Mouse (Mus musculus) right cerebral cortex, adult 2 months (tissue): ENCODE measurements around the gene Ccdc88c.
A peak's percentile ranks its signal among the peaks of the same experiment; 100 is the strongest.
"Not testable (repeated sequence)": the region's sequence is repeated elsewhere in the genome, so short reads cannot be mapped to it uniquely, and the experiment has no call there.

Source experiments
- DNase-seq, 2 experiments: peaks; one replicate each; pipeline ENCODE4 v3.0.0; 2021 to 2022; ENCODE audit warnings: low spot score in 2 of 2

The Ccdc88c gene

DNA sequence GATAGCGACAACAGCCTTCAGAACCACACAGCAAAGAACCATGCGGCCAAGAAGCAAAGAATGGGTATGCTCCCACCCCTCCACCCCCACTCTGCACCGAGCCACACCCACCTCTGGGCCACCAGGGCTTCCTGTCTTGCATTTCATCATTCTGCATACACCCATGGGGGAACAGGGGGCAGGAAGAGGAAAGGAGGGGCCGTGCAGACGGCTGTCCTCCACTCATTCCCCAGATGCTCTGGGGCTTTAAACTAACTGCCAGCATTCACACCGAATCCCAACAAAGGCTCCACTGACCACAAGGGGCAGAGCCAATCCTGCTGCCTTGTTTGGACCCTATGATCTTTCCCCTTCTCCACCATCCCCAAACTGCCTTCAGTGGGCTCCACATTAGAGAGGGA lies 10.9 kb downstream of the Ccdc88c start:
- no peak for DNase-seq

DNA sequence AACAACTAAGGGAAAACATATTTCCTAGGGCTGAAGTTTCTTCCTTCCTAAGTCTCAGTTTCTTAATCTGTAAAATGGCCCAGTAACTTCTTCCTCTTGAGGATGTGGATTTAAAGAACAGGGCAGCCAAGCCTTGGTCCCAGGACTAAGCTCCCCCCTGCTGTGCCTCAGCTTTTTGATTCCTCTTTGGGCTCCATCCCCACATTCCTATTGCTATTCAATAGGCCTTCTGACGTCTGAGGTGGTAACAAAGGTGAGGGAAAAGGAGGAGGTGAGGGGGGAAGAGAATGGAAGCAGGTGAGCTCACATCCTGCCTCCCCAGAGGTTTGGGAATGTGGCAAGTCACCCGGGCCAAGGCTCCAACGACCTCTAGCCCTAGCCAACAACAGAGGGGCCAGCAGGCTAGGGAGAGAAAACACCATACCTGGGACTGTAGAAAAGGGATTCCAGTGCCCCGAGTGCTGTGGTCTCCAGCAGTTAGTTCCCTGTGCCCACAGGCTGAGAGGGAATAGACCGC lies 12.4 kb downstream of the Ccdc88c start:
- DNase-seq = no peak

DNA sequence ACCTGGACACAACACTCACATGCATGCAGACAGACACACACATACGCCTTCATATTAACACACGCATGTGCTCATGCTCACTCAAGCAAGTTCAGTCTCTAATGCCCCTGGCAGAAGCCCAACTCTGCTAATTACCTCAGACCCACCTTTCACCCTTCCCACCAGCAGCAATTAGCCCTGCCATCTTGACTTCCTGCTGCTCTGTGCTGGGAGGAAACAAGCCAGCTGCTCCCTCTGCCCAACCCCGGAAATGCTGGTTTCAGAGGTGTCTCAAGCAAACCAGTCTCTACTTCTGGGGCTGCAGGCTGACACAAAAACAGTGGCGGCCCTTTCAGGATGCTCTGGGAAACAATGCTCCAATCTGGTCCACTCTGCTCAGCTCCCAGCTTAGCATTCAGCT lies 12.9 kb downstream of the Ccdc88c start:
- DNase-seq = no peak

DNA sequence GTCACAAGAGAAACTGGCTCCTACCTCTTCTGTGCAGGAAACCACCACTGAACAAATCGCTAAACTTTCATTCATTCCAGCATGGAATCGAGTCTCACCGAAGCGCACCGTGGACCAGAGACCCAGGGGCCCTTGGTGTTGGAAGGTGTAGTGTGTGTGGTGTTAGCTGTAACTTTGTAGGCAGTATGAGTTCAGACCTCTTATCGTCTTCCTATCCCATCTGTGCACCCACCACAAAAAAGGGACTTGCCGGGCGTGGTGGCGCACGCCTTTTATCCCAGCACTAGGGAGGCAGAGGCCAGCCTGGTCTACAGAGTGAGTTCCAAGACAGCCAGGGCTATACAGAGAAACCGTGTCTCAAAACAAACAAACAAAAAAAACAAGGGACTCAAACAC lies 13.7 kb downstream of the Ccdc88c start:
- DNase-seq = no peak

DNA sequence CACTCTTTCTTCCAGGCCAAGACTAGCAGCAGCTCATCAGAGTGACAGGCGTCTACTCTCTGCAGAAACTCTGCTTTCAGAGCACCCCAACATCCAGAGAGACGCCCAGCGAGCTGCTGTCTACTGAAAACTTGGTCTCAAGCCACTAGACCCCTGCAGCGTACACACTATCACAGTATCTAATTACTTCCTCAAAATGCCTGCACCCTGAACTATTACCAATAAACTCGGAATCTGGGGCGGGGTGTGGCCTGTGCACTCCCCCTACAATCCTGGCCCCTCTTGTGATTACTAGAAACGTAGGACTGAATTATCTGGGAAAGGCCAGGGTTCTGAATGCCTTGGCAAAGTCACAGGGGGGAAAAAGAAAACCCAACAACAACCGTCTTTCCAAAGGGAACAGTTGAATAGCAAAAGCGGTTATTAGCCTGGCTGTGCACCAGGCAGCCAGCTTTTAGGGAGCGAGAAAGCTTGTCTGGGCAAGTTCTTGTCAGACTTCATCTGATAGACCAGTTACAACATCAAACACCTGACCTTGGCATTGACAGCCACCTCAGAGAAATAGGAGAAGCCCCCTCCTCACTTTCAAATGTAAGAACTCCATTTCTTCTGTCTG lies 14.2 kb downstream of the Ccdc88c start:
- DNase-seq = no peak

DNA sequence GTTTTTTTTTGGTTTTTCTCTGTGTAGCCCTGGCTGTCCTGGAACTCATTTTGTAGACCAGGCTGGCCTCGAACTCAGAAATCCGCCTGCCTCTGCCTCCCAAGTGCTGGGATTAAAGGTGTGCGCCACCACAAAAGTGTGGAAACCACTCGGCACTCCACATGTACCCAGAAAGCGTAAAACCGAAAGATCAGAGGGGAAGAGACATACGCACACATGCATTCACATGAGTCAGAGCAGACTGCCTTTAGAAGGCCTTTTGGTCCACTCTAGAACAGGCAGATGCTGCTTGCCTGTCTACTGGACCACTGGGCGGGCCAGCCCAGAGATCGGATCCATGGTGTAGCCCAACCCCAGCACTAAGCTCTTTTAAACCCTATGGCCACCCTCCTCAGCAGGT lies 15.2 kb downstream of the Ccdc88c start:
- not testable (repeated sequence) for DNase-seq

DNA sequence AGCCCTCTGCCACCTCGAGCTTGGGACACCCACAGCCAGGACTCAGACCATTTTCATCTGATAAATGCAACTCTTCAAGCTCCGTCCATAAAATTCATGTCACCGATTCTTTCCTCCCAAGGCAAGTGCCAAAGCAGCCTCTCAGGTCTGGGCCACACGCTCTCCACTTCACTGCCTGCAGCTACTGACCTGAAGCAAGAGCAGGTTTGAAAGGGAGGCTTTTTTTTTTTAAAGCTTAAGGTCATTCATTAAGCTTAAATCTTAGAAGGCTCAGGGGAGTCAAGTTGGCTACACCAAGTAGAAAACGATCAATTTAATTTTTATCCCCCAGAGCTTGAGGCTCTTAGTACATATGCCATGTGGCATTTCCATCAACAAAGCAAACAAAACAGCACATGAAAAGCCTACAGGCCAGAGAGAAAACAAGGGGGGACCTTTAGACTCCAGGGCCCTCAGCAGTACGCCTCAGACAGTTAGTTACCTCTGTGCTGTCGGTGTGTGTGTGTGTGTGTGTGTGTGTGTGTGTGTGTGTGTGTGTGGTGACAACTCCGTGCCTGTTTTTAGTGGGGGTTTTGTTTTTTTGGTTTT lies 15.7 kb downstream of the Ccdc88c start:
- no peak for DNase-seq

DNA sequence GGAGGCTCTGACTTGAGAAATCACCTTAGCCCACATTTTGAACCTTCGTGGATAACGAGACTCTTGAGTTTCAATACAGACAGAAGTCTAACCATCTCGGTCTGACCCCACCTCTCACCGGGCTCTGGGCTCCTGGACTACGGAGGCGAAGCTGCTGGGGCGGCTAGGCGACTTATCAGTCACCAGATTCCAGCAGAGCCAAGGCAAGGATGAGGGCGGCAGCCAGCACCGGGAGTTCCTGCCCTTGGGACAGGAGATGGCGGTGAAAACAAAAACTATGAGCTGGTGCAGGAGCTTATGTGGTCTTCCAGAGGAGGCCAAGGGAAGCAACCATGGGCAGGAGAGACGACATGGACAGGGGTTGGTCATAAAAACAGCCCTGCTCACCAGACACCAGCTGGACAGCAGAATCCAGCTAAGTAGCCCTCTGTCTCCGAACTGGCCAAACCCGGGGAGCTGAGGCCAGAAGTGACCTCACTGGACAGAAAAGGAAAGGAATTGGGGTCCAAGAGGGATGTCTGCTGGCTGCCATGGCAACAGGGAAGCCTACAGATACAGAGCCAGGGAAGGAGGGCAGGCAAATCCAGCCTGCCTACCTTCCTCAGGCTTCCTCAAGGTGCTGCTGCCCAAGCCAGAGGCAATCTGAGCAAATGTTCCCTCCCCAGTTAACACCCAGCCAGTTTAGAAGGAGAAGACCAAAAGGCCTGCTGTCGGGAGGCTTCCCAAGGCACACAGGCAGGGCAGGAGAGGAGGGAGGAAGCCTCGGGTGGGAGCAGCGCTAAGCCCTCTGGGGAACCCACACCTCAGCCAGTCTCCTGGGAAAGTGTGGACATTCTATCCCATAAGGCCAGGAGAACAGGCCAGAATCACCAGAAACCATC lies 16.4 kb downstream of the Ccdc88c start:
- DNase-seq = no peak

DNA sequence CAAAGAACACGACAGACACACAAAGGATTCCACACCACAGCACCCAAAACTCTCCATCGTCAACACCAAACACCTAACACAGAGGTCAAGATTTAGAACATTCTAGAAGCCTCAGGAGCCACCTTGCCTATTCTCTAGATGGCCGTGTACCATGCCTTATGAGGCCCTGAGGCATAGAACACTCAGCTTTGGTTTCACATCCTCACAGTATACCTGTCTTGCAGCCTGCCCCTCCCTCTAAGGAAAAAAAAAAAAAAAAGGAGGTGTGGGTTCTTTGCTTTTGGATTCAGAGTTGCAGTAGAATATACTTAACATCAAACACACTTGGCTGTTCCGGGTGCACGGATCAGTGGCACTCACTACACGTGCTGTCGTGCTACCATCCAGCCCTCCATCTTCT lies 17.8 kb downstream of the Ccdc88c start:
- DNase-seq = no peak

DNA sequence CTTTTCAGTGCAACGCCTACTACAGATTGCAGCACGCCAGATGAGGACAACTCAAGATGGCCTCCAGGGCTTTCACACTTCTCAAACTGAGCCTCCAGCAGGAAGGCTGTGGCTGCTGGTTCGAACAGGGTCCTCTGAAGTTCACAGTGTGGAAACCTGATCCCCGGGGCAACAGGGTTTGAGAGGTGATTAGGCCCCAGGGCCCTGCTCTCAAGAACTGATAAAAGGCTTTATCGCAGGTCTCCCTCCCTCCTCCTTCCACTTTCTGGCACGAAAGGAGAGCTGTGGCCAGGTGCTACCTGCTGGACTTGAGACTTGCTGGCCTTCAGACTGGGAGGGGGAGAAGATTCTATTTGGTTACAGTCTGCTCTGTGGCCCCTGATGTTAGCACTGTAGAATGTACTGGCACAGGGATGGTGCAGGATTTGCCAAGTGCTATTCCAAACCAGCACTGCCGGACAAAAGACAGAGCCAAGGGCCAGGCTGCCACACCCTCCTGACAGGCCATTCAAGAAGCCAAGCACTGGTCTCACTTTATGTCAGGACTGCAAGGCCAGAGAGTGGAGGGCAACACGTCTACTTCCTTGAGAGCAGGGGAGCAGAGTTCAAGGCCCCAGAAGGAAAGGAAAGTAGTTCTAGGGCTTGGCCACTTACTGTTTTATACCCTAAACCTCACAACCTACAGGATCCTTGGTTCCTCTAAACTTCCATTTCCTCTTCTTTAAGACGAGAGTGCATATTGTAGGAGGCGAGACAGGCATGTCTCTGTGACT lies 18.5 kb downstream of the Ccdc88c start:
- DNase-seq = no peak

DNA sequence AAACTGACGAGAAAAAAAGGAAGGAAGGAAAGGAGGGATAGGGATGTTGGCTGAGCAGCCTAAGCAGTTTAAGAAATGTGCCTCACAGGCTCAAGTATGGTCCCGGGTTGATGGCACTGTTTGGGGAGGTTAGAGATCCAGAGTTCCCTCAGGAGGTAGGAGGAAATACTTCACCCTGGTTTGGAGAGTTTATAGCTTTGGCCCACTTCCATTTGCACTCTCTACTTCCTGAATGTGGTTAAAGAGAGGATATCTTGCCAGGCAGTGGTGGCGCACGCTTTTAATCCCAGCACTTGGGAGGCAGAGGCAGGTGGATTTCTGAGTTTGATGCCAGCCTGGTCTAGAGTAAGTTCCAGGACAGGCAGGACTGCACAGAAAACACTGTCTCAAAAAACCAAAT lies 19.6 kb downstream of the Ccdc88c start:
- no peak for DNase-seq

DNA sequence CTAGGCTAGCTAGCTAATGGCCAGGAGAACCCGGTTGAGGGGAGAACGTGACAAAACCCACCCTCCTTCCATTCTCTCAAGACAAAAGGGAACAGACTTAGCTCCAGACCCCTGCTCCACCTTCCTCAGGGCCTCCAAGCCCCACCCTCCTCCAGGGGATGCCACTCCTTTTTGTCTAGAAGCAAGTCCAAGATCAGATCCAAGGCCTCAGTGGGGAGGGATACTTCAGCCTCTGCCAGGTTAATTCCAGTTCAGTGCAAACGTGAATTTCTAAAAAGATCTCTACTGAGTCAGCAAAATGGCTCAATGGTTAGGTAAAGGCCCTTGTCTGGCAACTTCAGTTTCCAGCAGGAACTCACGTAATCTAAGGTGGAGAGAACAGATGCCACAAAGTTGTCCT lies 20.2 kb downstream of the Ccdc88c start:
- DNase-seq = no peak

DNA sequence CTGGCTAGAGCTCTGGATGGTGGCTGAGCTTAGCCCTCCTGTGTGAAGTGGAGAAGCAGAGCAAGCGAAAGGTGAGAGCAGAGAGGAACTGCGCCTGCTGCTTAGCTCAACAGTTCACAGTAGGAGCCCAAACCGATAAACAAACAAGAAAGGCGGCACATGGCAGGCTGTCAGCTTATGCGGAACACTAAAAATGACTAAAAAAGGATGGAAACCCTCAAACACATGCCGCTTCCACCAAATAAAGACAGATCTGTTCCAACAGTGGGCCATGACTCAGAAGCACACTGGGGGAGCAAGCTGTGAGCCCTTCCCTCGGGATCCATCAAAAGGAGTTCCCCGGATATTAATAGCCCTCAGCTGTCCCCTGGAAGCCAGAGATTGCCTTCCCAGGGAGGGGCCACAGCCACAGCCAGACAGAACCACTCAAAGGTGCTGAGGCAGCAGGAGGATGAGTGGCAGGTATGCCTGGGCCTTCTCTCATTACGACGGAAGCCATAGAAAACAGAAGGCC lies 20.8 kb downstream of the Ccdc88c start:
- peak; percentile 70 to 77 for DNase-seq

DNA sequence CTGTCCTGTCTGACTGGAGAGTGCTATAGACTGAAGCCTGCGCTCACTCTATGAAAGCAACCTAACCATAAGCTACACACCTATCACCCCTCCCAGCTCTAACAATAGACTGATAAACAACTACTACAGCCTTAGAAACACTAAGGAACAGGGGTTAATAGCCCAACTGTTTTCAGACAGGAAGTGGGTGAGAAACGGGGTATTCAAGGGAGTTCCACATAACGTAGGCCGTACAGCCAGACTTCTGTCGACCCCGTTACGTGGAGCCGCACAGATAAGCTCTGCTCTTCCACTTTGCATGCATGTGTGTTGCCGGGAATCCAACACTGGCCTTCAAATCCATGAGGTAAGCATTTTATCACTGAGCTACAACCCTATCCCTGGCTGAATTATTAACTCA lies 21.4 kb downstream of the Ccdc88c start:
- no peak for DNase-seq

DNA sequence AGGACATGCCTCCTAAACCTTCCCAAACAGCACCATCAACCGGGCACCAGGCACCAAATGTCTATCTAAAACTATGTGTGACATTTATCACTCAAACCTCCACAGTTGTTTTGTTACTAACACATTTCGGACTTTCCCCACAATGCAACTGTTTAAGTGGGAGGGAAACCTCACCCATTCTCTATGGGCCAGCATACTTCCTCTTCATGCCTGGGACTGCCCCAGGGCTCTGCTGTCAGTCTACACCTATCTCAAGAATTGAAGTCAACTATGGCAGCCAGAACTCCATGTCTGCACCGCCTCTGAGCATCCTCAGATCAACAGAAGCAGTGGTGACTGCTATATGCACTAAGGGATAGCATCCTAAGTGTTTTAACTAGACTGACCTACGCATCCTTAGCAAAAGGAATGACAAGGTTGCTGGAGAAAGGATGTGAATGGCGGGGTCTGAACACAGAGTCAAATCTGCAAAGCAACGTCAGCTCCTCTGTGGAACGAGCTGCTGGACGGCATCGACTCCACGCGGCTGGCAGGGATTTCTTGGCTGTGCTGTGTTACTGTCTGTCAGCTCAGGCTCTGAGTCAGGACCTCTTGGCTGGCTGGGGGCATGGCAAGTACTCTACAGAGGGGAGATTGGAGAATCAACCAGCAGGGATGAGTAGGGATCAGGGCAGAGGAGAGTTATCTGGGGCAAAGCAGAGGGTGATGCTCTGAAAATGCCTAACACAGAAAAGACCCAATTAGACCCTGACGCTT lies 23.0 kb downstream of the Ccdc88c start:
- no peak for DNase-seq

DNA sequence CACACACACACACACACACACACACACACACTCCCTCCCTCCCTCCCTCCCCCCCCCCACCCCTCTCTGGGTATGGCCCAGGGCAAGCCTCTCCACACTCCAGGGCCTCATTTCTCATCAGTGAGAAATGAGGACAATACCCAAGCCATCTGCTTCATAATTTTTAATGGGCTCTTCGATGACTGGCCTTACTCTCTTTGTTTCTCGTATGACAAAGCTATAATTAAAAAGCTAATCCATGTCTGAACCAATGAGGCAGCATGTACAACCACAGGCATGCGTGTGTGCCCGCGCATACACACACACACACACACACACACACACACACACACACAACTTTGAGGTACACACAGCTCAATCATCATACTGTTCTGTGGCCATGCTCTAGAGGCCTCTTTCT lies 23.9 kb downstream of the Ccdc88c start:
- no peak for DNase-seq

DNA sequence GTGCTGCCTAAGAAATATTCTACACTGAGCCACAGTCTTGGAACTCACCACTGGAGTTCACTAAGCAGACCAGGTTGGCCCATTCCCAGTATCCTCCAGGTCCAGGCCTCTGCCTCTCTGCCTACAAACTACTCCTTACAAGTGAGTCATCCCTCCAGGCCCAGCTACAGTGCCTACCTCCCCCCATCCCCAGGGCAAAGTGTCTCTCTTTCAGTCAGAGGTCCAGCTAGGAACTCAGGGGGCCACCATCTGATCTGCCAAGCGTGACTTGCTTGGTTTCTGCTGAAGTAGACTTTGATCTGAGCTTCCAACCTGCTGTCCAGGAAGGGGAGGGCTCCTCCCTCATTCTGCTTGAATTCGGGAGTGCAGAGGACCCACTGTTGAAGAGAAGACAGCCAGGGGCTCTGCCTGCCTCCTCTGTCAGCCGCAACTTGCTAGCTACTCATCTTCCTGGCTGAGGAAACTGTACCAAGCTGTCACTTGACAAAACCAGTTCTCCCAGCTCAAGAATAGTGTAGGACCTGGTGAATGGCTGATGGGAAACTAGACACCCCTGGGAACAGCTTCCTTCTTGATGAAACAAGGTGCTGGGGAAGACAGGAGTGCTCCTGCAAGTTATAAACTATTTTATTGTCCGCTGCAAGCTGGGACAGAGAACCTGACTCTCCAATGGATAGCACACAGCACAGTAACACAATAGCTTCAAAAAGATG lies 25.9 kb downstream of the Ccdc88c start:
- DNase-seq = no peak

DNA sequence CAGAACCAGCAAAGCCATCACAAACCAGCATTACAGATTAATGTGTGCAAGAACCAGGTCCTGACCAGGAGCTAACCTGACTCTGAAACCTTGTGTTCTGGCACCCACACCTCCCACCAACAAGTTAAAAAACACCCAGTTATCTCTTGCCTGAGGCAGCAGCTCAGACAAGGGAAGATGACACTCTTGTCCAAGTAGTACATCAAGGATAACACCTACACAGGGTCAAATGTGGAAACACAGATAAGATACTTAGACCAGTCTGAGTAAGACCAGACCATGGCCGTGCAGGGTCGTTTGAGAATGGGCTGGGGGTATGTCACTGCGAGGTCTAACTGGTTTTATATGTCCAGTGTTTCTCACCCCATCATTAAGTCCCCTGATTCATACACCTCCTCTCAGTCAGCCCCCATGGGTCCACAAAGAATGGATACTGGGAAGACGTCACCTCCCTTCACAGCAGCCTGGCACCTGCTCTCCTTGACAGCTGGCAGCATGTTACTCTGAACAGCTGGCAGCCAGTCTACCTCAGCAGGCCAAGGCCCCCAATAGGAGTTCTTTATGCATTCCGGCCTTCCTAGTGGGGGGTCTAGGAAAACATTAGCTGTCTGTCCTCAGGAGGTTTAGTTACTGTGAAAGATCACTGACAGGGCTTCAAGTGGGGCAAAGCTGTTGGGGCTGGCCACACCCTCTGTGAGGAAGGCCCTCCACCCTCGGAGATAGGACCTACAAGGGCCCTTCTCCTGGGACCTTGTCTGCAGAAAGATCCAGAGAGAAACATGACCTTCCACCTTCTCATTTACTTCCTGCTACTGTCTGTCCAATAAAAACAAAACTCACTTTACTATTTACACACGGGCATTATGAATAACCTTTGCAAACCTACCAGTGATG lies 29.5 kb downstream of the Ccdc88c start:
- DNase-seq = no peak

DNA sequence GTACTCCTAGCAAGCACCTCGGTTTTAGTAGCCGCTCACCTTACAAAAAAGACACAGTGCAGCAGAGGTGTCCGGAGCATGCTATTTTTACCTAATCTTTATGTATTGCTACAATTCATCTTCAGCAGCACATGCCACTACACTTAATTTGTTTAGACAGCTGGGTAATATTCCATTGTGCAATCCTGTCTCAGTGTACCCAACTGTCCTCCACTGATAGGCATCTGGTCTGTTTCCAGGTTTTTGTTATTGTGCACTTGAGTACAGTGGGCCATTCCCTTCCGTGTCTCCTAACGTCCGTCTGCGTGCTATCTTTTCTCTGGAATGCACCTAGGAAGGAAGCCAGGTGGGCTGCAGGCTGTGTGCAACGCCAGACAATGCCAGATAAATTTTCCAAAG lies 30.3 kb downstream of the Ccdc88c start:
- no peak for DNase-seq
